Mouse (Mus musculus) ZHBTc4 (cell line): ENCODE measurements around the gene Ifitm5.
A peak's percentile ranks its signal among the peaks of the same experiment; 100 is the strongest.

Experiments
- DNase-seq: peaks from one replicate; pipeline ENCODE4 v3.0.0-alpha.2; 2011; ENCODE audit warnings: low read depth, low spot score

Gene Ifitm5

DNA sequence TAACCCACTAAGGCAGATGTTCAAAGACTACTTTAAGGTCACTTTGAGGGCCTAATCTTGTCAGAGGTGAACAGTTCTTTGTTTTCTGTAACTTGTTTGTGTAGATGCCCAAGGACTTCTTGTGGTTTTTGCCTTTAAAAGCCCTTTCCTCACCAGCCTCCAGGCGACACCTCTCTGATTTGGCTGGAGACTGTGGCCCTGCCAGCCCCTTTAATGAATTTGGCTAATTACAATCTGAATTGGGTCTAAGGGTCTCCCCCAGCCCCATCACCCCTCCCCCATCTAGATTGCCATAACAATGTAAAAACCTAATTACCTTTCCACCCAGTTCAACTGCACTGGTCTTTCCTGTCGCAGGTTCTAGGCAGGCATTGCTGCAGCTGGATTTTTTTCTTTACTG, 12.6 kb upstream of the Ifitm5 start:
- DNase-seq: peak; percentile 70

DNA sequence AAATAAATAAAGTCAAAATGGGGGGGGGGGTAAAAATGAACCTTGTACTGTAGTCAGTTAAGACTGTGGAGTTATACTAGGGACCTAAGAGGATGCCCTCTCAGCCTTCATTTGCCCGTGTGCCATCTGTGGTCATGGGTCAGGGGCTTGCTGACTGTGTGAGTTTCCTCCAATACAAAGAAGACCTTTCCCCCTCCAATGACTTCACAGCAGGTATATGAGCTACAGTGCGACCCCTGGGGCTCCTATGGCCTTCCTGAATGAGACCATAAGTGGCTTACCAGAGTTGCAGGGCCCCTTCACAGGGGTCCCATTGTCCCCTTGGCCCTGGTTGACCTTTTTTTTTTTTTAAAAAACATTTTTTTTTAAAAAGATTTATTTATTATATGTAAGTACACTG, 11.3 kb upstream of the Ifitm5 start:
- no peak for DNase-seq

DNA sequence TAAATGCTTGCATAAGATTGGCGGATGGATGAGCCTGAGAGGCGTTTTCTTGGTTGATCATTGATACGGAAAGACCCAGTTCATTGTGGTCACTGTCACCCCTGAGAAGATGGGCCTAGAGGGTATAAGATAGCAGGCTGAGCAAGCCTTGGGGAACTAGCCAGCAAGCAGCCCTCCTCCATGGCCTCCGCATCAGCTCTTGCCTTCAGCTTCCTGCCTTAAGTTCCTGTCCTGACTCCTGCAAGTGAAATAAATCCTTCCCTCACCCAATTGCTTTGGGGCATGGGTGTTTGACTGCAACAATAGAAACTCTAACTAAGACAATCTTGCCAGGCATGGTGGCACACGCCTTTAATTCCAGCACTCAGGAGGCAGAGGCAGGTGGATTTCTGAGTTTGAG, 9.9 kb upstream of the Ifitm5 start:
- peak; percentile 79 for DNase-seq

DNA sequence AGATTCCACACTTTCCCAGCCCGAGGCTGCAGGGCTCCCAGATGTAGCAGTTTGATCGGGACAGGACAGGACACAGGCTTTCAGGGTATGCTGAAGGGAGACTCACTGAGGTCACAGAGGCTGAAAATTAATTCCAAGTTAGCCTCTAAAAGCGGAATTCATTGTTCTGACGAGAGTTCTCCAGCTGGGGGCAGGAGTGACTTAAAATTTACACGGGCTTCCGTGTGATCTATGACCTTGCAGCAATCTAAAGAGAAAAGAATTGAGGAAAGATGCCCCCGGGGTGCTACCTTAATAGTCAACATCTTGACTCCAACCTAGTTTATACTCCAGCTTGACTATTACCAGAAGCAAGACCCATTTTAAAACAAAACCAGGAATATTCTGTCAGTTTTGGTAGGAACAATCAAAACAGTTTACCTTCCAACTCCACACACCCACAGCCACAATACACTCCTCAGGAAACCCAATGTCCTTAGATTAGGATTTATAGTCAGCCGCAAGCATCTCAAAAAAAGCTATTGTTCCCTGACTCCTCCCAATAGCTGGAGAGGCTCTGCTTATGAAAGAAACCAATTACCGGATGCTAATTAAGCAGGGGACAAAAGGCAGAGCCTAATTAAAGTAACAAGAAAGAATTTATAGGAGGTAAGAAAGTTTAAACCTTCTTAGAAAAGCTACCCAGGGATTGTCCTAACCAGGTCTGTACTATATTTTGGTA, 9.2 kb upstream of the Ifitm5 start:
- peak; percentile 96 for DNase-seq

DNA sequence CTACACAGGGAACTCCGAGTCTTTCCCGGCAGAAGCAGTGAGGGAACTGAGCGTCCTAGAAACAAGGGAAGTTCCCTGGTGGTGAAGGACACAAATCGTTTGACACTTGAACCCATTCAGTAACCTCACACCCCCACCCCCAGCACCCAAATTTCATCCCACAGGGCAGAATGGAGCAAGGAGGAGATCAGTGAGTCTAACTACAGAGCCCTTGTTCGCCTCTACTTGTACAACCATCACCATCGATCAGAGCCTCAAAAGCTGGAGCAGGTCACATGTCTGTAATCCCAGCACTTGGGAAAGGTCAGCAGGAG, 6.4 kb upstream of the Ifitm5 start:
- peak; percentile 43 for DNase-seq

DNA sequence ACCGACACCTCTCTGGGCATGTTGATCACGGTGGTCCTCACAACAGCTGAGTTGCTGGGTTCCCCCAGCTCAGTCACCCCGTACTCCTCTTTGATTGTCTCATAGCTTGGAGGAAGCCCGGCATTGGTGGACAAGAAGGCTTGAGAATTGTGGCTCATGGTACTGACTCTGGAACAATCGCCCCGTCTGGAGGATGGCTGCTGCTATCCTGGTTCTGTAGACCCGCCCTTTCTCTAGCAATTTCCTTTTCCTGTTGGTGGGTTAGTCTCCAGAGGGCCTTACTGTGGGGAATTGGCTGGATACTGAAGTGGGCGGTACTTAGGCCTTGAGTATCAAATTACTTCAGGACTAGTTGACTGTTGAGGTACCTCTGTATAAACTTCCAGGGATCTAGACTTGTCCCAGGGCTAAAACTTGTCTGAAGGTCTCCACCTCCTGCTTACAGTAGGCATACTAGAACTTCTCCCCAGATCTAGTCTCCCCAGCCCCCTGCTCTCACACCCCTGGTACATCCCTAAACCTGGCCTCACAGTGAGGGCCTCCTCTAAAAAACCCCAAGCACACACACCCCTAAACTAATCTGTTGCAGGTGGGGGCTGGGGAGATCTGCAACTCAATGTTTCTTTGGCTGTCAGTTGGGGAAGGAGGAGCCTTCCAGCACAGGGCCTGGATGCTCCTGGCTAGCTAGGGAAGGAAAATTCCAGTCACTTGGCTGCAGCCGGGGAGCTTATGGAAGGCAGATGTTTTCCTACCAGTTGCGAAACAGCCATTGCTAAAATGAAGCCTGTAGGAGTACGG, 5.9 kb upstream of the Ifitm5 start, which contains the start of the genes Gm45717 and Ifitm2:
TSS of gene Gm45717 (minus strand) at position 180 of the 798 bp plus-strand sequence.
TSS of gene Ifitm2 (minus strand) at position 230 of the 798 bp plus-strand sequence.
- DNase-seq: peak; percentile 96

DNA sequence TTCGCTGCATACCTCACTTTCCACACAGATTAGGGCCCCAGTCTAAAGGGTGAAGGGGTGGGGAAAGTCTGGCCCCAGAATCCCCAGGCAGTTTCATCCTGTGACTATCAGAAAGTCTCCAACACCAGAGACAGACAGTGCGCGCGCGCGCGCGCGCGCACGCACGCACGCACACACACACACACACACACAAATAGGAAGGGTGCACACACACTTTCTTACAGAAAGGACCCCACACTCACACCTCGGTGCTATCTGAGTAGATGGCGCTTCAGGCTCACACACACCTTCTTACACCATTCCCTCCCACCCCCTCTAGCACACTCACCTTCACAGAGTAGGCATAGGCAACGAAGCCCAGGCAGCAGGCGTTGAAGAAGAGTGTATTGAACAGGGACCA, 5.3 kb upstream of the Ifitm5 start:
- peak; percentile 61 for DNase-seq

DNA sequence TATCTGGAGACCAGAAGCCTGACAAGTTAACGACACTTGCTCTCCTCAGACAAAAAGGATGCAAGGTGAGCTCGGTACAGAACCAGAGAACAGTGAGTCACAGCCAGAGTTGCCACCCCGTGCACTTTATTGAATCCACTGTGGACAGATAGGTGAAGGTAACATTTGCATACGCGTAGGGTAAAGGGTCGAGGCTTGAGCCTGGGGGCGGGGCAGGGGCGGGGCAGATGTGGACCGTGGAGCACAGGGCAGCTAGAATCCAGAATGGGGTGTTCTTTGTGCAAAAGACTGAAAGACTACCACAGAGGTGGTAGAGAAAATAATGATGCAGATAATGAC, 4.6 kb upstream of the Ifitm5 start:
- peak; percentile 71 for DNase-seq

DNA sequence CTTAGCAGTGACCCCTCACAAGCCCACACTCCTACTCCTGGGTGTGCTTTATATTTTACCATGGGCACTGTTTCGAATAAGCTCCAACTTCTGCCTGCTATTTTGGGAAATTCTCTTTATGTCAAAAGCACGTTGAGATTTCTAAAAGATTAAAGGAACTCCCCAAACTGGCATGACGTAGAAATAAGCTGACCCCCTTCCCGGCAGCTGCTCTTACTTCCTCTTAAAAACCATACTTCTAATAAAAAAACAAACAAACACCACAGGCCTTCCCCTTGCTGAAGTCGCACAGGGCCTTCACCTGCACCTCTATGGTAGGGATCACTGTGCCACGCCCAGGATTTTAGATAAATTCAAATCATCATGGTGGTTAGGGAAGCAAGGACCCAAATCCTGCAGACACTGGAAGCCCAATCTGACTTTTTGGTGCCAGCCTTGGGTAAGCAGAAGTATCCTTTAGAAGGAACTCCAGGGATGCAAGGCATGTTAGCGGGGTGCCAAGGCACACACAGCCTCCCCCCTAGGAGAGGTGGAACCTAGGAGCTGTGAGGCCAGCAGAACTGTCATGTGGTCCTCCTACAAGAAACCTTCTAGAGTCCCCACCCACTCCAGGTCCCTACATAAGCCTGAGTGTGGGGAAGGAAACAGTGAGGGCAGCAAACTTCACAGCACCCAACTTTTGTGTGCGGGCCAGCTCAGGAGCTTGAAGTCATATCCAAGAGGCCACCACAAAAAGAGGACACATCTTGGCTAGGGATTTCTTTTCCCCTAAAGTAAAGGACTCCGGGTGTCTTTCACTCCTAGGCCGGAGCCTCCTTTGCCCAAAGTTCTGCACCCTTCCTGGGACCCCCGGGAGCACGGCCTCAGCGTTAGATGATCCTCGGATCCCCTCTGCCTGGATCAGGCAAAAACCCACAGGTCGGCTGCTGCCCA, 4.0 kb upstream of the Ifitm5 start:
- DNase-seq: no peak

DNA sequence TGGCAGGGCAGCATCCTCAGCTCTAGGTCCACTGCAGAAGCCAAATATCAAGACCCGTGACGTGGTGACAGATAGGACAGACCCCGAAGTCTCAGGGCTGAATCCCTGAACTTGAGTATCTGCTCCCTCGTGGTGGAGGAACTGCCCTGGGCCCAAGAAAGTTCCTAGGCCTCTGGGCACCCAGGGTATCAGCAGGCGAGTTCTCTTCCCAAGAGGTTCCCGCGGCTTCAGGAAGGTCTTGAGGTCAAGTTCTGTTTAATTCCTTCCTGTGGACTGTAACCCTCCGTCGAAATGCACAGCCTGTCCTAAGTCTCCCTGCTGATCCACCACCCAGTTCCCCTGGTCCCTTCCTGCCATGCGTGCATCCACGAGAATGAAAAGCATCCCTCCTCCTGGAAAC, 3.0 kb upstream of the Ifitm5 start:
- no peak for DNase-seq

DNA sequence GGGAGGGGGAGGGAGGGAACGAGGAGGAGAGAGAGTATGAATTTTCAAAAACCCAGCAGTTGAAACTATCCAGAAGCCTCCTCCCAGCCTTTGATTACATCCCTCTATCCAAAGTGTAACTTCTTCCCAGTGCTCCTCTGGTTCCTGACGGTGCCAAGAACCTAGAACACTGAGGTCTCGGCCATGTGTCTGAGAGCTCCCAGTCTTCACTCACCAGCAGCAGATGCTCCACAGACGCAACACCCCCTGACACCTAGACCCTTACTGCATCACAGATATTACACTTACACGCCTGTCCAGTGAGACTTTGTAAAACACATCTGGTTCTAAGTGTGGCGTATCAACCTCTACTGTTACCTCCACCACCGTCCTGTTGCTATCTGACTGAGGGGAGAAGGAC, 2.4 kb upstream of the Ifitm5 start:
- DNase-seq: no peak

DNA sequence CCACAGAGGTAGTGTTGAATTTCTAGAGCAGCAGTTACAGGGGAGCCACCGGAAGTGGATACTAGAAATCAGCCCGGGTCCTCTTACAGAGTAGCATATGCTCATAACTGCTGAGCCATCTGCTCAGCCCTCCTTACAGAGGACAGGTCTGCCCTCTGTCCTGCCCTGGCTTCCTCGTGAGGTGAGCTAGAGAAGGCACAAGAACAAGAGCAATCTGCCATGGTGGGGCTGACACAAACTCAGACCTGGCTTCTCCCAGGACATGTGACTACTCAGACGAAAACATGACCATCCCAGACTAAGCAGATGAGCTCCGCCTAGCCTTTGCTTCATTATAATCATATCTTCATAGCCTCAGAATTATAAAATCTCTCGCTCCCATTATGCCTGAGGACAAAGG, 1.7 kb upstream of the Ifitm5 start:
- DNase-seq: no peak

DNA sequence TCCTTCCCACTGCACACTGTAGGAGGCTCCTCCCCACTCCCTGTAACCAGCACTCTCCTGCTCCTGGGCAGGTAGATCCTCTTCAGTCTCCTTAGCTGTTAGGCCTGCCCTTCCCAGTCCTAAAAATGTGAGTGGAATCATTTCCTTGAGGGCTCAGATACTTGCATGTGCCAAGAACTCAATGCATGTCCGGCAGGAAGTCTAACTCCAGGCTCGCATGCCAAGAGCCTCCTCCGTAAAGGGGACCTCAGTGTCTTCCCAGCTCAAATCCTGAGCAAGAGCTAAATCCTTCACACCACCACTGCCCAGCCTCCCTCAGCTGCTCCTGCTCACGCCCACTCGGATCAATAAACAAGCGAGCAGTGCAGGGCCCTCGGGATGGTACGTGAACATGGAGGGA, 960 bp upstream of the Ifitm5 start:
- no peak for DNase-seq

DNA sequence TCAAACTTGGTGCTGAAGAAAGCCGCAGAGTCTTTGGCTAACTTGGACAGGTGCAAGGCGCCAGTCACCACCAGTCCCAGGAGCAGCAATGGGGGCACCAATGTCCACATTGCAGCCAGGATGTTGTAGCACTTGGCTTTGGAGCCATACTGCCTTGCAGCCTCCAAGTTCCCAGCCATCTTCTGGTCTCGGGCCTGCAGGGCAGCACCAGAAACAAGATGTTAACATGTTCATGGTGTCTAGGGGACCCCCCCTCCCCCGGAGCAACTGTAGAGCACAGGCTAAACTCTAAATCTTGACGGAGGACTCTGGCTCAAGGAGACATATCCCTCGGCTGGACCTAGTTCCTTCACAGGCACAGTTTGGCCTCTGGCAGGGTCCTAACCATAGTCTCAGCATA, 836 bp downstream of the Ifitm5 start:
- DNase-seq: no peak

DNA sequence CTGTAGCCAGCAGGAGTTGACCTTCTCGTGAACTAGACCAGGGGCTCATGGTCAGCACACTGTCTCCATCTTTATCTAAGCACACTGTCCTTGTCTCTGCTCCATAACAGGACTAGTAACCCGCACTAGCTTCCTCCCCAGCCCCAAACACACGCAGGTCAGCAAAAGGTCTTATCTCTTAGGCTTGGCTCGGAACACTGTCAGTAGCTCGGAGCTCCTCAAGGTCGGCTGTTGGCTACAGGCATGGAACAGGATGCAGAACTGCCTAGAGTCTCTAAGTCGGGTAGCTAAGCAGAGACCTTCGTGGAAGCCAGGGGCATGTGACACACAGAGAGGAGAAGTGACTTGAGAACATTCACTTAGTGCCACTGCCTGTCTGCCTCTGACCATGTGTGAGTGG, 1.9 kb downstream of the Ifitm5 start:
- DNase-seq: no peak

DNA sequence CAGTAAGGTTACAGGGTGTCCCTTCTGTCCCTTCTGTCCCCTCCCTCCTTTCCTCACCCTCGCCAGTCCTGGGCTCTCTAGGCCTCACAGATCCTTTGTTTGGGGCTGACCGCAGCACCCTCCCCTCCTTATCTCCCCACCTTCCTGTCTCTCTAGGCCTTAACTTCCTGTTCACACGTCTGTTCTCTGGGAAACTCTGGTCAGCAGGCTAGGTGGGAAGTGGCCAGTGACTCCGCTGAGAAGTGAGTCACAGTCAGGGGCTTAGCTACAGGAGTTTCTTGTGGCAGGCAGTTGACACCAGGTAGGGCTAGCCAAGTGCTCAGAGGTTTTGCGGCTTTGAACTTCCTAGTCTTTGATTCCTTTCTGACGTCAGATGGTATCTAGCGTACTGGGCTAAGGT, 3.1 kb downstream of the Ifitm5 start:
- DNase-seq: no peak

DNA sequence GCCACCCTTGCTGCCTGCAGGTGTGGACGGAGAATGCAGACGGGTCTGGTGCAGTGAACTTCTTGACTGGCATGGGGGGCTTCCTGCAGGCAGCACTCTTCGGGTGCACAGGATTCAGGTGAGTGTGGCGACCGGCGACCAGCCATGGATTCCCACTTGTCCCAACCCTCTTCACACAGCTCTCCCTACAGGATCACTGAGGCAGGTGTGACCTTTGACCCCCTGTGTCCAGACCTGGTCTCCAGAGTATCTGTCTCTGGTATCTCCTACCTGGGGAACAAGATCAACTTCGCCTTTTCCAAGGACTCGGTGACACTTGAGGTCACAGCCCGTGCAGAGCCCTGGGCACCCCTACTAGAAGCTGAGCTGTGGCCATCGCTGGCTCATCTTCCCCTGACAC, 3.8 kb downstream of the Ifitm5 start:
- DNase-seq: no peak

DNA sequence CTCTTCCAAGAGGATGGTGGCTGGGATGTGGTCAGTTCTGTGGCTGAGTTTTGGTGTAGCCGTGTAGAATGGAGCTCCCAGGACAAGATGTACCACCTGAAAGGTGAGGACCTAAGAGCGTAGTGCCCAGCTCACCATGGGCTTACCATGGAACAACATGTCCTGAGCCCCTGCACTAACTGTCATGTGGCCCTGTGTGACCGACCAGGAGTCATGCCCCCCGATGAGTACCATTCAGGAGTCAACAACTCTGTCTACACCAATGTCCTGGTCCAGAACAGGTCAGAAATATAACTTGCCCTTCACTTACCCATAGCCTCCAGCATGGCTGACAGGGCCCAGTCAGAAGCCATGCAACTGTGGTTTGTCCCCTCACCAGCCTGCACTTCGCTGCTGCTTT, 4.8 kb downstream of the Ifitm5 start:
- DNase-seq: no peak

DNA sequence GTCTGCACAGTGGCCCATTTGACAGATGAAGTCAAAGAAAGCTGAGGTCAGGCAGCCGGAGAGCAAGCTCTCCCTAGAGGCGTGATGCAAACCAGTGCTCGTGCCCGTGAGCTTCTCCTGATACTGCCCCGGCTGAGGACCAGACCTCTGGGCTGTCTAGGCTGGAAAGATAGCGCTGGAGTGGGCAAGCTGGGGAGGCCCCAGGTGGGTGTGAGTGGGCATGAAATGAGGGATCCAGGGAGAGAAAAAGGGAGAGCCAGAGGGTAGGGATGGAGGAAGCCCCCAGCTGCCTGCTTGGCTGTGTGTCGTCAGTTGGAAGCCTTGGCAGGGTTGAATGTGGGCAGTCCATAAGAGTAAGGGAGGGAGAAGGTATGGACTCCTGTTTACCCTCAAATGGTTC, 5.9 kb downstream of the Ifitm5 start:
- no peak for DNase-seq

DNA sequence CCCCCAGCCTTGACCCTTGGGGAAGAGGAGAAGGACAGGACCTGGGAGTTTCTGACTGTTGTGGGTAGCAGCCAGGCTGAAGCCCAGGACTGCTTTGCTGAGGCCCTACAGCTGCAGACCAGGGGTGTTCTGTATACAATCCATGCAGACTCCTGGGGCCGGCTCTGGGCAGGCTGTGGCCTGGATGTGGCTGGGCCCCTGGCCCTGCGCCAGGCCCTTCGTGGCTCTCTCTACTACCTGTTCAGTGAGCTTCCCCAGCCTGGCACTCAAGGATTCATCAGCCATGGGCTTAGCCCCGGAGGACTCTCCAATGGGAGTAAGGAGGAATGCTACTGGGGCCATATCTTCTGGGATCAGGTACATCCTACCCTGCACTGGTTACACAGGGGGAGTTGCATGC, 6.7 kb downstream of the Ifitm5 start:
- no peak for DNase-seq

DNA sequence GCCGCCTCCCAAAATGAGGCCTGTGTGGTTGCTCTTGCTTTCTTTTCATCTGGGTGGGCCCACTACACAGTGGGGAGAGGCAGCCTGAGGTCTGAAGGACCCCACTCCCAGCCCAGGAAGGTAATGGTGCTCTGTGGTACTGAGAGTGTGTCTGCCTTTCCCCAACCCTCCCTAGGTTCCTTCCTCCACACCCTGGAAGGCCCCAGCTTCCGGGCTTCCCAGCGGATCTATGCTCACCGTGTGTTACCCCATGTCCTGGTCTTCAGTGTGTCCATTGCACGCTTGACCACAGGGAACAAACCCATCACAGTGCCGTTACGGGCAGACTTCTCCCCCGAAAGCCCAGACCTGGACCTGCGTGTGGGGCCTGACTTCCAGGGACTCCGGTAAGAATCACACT, 7.3 kb downstream of the Ifitm5 start:
- DNase-seq: no peak

DNA sequence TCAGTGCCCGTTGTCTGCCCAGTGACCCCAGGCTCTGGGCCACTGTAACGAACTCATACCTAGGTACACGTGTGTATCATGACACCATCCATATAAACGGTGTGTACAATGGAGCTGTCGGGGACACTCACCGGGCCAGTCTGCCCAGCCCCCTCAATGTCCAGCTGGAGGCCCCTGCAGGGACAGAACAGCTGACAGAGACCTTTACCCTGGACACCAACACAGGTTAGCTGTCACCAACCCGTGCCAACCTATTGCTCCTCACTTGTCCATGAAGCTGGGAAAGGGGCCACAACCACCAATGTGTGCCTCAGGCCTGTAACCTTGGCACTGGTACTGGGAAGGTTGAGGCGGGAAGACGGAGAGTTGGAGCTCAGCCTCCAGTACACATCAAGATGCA, 7.8 kb downstream of the Ifitm5 start:
- DNase-seq: no peak
